Mouse (Mus musculus): ENCODE measurements around the gene Fcrl5. TPM values are rescaled to one million over a fixed set of nuclear protein-coding genes. Genes with fewer than 3 reads are reported as not detected.

Fcrl5 gene
- total RNA-seq, 2 experiments from 2014 or later = not detected

DNA sequence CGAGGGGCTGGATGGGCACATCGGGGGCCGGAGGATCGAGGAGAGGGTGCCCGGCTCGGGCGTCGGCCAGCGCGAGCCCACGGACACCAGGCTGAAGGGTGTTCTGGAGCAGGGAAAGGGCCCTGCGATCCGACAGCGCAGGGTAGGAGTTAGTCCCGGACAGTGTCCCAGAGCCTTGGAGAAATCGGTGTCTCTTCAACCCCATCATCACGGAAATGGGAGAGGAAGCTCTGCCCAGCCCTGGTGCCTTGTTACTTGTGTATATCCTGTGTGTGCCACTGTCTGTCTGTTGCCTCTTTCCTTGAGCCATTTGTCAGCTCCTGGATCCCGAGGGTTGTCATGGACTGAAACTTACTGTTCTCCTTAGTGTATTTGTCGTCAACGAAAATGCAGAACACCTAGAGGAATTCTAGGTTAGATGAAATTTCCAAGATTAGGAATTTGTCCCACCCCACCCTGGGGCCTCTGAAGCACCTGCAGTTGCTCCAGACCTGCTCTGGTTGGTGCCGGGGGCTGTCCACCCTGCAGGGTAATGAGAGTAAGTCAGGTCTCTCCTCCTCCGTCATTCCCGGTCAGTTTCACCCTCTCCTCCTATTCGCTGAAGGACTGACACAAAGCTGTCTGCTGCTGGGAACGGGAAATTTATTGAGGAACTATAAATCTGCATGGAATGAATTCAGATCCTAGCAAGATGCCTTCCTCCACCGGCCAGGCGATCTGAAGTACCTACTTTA is 90.4 kb downstream of the Fcrl5 start:
- ATAC-seq (replicated peaks; ENCODE audit: low FRiP score, low TSS enrichment, poor library complexity, severe bottlenecking) = peak; percentile 11; the same call in 1 of the 2 replicates

DNA sequence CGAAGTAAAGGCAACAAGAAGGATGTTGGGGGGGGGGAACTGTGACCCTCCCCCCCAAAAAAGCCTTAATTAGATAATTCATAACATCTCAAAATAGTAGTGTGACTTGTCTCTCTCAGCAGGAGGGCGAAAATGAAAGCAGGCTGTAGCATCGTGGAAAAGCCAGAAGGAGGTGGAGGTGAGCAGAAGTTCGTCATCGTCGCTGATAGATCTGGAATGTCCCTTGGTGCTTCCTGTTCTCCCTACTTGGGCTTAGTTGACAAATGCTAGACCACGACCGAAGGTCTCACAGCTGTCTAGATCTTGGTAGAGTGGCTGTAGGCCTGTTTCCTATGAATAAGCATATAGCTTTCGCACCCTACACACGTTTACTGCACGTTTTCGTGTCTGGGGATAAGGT is 91.6 kb downstream of the Fcrl5 start:
- ATAC-seq (replicated peaks; ENCODE audit: low FRiP score, low TSS enrichment, poor library complexity, severe bottlenecking) = no peak

DNA sequence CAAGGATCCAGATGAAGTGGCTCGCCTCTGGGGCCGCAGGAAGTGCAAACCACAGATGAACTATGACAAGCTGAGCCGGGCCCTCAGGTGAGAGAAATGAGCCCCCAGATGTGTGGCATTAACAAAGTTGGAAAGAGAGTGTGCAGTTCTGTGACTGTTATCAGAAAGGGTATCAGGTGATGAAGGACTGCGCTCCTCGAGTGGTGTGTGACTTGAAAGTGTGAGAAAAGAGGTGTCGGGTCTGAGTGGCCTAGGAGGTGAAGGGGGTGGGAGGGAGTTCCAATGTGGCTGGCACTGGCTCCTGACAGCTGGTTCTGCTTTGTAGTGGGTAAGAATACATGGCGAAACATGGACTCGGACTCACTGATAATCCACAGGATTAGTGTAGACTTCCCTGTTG is 92.4 kb downstream of the Fcrl5 start:
- no peak for ATAC-seq (replicated peaks; ENCODE audit: low FRiP score, low TSS enrichment, poor library complexity, severe bottlenecking)

DNA sequence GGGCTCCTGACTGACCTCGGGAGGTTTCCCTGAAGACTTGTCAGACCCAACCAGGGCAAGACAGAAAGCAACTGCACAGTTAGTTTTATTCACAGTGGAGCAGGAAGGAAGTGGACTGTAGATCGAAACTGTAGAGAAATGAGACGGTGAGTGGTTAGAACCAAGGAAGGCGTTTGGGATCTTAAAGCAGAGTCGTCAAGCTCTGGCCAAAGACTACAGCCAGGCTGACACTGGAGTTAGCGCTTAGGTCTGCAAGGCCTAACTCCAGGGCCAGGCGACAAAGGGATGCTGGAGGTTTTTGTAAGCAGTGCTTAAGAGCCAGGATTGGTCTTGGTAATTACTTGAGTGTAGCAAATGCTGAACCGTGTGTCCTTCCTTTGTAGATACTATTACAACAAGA is 93.3 kb downstream of the Fcrl5 start:
- ATAC-seq (replicated peaks; ENCODE audit: low FRiP score, low TSS enrichment, poor library complexity, severe bottlenecking) = no peak

DNA sequence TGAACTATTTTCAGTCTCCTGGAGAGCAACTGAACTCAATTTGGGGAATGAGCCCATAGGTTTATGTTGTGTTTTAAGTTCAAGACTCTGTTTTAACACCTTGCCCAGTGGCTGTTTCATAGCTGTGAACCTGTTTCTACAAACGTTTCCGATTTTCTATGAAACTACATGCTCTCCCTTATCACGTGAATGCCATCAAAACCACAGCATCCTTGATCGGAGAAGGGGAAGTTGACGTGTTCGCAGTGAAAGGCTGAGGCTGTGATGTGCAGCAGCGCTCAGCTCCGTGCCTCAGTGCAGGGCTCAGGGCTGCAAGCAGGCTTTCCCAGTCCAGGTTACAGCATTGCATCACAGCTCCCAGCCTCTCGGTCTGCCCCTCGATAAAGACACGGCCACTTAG is 94.0 kb downstream of the Fcrl5 start:
- no peak for ATAC-seq (replicated peaks; ENCODE audit: low FRiP score, low TSS enrichment, poor library complexity, severe bottlenecking)

DNA sequence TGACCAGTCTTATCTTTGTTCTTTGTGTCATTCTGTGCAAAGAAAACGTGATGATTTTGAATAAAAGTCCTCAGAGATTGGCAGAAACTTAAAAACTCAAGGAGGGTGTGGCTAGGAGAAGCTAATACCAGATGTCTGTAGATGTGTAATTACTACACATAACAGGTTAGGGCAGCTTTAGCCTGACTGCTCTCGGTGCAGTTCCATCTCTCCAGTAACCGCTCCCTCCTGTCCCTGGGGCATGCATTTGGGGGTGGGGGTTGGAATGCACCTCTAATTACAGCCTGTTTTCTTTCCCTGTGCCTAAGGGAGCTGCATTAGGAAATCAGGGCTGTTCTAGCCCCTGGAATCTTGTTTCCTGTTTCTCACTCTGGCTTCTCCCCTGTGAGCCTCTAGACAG is 94.7 kb downstream of the Fcrl5 start:
- ATAC-seq (replicated peaks; ENCODE audit: low FRiP score, low TSS enrichment, poor library complexity, severe bottlenecking) = no peak

DNA sequence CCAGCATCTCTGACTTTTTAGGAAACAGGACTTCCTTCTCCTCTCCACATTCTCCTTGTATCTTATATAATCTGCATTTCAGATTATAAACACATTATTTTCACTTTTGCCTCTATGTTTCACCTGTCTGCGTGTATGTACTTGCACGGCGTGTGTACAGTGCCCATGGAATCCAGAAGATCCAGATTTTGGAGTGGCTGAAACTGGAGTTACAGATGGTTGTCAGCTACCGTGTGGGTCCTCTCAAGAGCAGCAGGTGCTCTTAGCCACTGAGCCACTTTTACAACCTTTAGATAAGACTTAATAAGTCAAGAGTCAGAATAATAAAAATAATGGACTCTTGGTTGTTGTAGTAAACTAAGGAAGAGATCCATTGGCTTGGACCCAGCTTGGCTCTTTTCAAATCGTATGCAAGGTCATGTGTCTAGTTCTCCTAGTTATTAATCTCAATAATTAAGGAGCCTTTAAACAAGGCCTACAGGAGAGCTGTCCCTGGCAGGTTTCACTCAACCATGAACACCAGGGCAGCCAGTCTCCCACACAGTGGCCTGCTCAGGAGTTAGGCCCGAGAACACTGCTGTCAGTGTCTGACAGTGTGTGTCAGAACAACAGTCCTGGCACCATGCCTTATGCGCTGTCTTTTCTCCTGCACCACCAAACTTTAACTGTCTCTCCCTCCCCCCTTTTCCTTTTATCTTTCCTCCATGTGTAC is 98.2 kb downstream of the Fcrl5 start:
- ATAC-seq (replicated peaks; ENCODE audit: low FRiP score, low TSS enrichment, poor library complexity, severe bottlenecking) = no peak

DNA sequence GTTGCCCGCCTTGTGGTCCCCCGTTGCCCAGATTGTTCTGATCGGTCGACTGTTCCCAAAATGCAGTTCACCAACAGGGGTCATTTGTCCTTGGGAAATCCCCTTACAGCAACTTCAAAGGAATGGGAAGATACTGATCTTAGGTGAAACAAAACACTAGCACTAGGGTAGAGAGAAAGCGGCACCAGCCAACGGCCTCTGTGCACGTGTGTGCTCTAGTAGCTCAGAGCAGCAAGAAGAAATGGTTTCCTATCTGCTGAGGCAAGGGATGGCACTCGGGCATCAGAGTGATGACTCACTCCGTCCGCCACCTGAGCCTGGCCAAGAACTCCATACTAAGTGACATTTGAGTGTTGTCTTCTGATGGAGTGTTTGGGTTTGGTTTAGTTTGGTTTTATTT is 102.5 kb downstream of the Fcrl5 start:
- no peak for ATAC-seq (replicated peaks; ENCODE audit: low FRiP score, low TSS enrichment, poor library complexity, severe bottlenecking)

DNA sequence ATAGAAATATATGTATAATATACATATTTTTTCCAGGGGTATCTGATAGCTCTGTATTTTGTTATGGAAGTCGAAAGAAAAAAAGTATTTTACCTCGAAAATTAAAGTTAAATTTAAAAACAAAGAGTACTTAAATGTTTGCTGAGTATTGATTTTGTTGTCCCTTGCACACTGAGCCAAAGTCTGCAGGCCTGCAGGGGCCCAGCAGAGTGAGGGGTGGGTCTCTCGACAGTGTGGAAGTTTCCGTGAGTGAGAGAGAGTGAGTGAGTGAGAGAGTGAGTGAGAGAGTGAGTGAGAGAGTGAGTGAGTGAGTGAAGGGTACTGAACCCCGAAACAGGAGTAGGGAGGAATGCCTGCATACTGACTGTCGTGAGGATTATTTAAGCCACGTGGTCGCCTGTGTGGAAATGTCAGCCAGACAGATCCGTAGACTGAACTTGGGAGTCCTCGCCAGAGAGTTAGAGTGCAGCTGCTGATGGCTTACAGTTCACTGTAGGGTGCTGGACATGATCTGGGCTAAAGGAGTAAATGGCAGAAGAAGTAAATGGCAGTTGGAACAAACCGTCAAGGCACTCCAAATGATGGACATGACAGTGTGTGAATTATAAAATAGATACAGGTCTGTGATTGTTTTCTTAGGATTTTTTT is 104.6 kb downstream of the Fcrl5 start:
- no peak for ATAC-seq (replicated peaks; ENCODE audit: low FRiP score, low TSS enrichment, poor library complexity, severe bottlenecking)

DNA sequence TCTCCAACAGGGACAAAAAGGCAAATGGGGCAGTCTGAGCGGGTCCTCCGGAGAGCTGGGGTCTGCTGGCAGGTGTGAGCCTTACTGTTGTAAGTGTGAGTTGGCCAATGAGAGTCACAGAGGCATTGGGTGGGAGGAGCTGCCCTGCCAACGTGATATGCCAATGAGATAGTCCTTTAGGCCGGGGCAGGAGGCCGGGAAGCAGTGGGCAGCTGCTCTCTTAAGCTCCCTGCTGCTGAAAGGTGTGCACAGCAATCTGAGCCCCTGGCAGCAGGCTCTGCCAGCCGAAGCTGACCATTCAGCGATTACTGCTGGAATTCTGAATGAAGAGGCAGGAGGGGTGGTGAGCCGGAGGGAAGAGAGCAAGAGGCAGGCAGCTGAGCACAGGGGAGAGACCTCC is 105.1 kb downstream of the Fcrl5 start:
- ATAC-seq (replicated peaks; ENCODE audit: low FRiP score, low TSS enrichment, poor library complexity, severe bottlenecking) = no peak

DNA sequence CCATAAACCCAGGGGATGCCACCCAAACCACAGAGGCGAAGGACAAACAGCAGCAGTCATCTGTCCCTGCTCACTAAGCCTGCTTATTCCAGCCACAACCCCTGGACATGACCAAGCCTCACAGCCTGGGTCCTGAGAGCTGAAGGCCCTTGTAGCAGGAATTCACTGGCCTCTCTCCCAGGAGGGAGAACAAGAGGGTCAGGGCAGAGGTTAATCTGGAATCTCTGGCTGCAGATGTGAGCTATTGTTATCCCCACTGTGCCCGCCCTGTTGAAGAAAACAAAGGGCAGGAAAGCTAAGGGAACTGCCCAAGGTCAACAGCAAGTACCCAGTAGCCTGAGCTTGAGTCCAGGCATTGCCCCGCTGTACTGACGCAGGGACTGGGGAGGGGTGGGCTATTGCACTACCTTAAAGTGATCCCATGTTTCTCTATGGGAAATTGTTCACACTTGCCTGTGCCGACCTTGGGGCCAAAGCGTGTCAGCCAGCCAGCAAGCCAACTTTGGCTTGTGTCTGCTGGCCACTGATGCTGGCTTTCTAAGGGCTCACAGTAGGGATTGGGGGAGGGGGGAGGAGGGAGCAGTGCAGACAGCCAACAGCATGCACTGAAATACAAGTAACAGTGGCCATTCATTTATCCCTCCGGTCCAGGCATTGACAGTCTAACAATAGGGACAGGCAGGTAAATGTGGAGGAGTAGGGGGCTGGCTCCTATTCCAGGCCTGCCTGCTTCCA is 107.1 kb downstream of the Fcrl5 start:
- no peak for ATAC-seq (replicated peaks; ENCODE audit: low FRiP score, low TSS enrichment, poor library complexity, severe bottlenecking)

DNA sequence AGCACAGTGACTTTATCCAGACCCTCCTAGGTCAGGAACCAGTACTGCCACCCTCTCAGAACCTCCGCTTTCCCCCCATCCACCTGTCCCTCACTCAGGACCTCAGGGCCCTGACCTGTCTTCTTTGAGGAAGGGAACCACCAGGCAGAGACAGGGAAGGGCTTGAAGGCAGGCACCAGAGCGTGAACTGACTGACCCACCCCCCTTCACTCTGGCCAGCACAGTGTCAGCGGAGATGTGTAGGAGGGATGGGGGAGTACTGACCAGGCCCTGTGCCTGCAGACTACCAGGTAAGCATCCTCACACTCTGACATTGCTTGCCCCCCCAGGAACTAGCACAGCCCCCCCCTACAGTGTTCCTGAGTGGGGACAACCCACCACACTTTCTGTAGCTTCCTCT is 110.0 kb downstream of the Fcrl5 start:
- ATAC-seq (replicated peaks; ENCODE audit: low FRiP score, low TSS enrichment, poor library complexity, severe bottlenecking) = no peak

DNA sequence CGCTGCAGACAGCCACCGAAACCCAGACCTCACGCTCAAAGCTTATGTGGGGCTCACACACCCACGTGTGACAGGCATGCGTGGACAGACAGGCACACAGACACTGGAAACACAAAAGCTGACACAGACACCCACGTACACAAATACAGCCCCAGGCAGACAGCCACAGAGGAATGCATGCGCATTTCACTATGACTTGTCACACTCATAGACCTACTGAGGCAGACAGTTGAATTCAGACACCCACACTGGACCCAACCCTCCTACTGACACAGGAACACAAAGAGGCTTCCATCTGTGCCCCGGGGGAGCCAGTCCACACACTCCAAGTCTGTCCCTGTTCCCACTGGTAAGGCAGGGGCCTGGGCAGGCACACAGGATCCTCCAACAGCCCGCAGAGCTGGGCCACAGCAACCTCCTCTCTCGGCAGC is 110.7 kb downstream of the Fcrl5 start:
- ATAC-seq (replicated peaks; ENCODE audit: low FRiP score, low TSS enrichment, poor library complexity, severe bottlenecking) = no peak

DNA sequence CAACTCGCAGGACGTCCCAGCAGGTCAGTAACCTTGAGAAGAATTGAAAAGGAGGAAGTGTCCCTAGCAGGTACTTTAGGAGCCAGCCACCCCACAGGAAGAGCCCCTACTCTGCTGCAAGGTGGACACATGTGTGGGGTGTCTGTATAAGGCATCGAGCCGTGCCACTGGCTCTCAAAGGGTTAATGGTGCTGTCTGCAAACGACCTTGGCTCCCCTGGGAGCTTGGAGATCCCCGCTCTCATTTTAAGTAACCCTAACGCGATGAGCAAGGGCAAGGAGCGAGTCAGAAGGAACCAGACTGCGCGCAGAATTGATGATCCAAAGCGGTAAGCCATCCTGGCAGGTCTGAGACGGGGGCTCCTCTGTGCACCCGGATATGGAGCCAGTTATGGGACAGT is 114.3 kb downstream of the Fcrl5 start:
- no peak for ATAC-seq (replicated peaks; ENCODE audit: low FRiP score, low TSS enrichment, poor library complexity, severe bottlenecking)

Other genes starting within 250 kb of the Fcrl5 start
- not detected in 2 replicates for gene Fcrls, start 172.0 kb upstream of the Fcrl5 start, total RNA-seq (2014; fragmentation: Nextera tagmentation)
- gene Fcrls, start 172.0 kb upstream of the Fcrl5 start, total RNA-seq (2017) = not detected in 2 replicates
- gene Cd5l, start 77.9 kb upstream of the Fcrl5 start, total RNA-seq (2014; fragmentation: Nextera tagmentation) = not detected in 2 replicates
- 0.27 TPM in 1 of 2 replicates, not detected in the other for gene Cd5l, start 77.9 kb upstream of the Fcrl5 start, total RNA-seq (2017)
- gene Fcrl1, start 59.4 kb upstream of the Fcrl5 start, total RNA-seq (2014; fragmentation: Nextera tagmentation) = 0.35 and 2.3 TPM in 2 replicates
- gene Fcrl1, start 59.4 kb upstream of the Fcrl5 start, total RNA-seq (2017) = not detected in 2 replicates
- 8.6 and 11.5 TPM in 2 replicates for gene Etv3, start 89.6 kb downstream of the Fcrl5 start, total RNA-seq (2014; fragmentation: Nextera tagmentation)
- gene Etv3, start 89.6 kb downstream of the Fcrl5 start, total RNA-seq (2017) = 6.2 and 8.0 TPM in 2 replicates
- 4.7 and 5.3 TPM in 2 replicates for gene Arhgef11, start 181.8 kb downstream of the Fcrl5 start, total RNA-seq (2014; fragmentation: Nextera tagmentation)
- 1.9 and 2.1 TPM in 2 replicates for gene Arhgef11, start 181.8 kb downstream of the Fcrl5 start, total RNA-seq (2017)

Measured in megakaryocyte-erythroid progenitor cell, adult 5-6 weeks (primary cell).